In genomic region chr2:71025576-71026315, GRCm38 (mm10) we compare ENCODE assay signal across 17 mouse cellular contexts. TPM values are rescaled to one million over a fixed set of nuclear protein-coding genes. Genes with fewer than 3 reads are reported as not detected.
DNase-seq lines count a peak whose midpoint lies in the region; ATAC-seq and TF ChIP-seq lines count a peak whose summit lies in the region.
"Had no signal": no experiment of that assay in that cellular context is flagged by ENCODE, and none has a peak within 500 bp of the region (broad histone marks: within the 10 kb centered on the region; RNA-seq: fewer than 3 reads in every experiment).

No protein-coding gene starts in this region.

- no peak overlapping the region for H3K4me2 ChIP-seq in heart, embryonic 11.5 days
- H3K4me2 ChIP-seq in embryonic facial prominence, embryonic 15.5 days (replicated peaks), result 0 out of 2 replicates have a peak overlapping the region, but pooled peaks have one; percentile 19
- no peak overlapping the region for H3K4me2 ChIP-seq in hindbrain, postnatal 0 days (ENCODE audit: low read depth, low read length)
- H3K4me2 ChIP-seq: hindbrain, embryonic 14.5 days; liver, embryonic 13.5 days; stomach, embryonic 15.5 days had no signal

- WGBS in heart, embryonic 11.5 days (ENCODE audit: insufficient replicate concordance), result 27% methylated on average over 12 of the region's 12 CpGs
- 29% methylated on average over 12 of the region's 12 CpGs for WGBS in embryonic facial prominence, embryonic 15.5 days
- 60% methylated on average over 12 of the region's 12 CpGs for WGBS in hindbrain, postnatal 0 days

- intact Hi-C loops in heart, postnatal 36 days (cut with DNase I), result no loop called here

- H3K4me3 ChIP-seq in heart, embryonic 11.5 days (ENCODE audit: low read depth, low read length), result no peak overlapping the region
- H3K4me3 ChIP-seq in embryonic facial prominence, embryonic 15.5 days (replicated peaks), result no peak overlapping the region
- H3K4me3 ChIP-seq in hindbrain, postnatal 0 days (ENCODE audit: low read length), result no peak overlapping the region
- H3K4me3 ChIP-seq: forebrain, embryonic 10.5 days; gastrocnemius, adult 2 months; liver, embryonic 13.5 days; stomach, embryonic 15.5 days had no signal

- peak overlapping the region; percentile 0; the same call in 1 of the 2 replicates for H3K27ac ChIP-seq in heart, embryonic 11.5 days (ENCODE audit: low read depth, low read length)
- peak overlapping the region; percentile 56 for H3K27ac ChIP-seq in embryonic facial prominence, embryonic 15.5 days (replicated peaks)
- H3K27ac ChIP-seq in hindbrain, postnatal 0 days, result no peak overlapping the region
- H3K27ac ChIP-seq: forebrain, embryonic 10.5 days; gastrocnemius, adult 2 months; hindbrain, embryonic 14.5 days; liver, embryonic 13.5 days; stomach, embryonic 15.5 days had no signal

- DNase-seq in heart, postnatal 36 days, result no peak
- DNase-seq in 416B (ENCODE audit: low read depth), result peak; percentile 41
- DNase-seq in kidney, postnatal 36 days, result peak; percentile 45 to 77
- DNase-seq in hindbrain, postnatal 0 days (ENCODE audit: low spot score), result no peak
- DNase-seq in T-cell, adult 2 months (ENCODE audit: low spot score), result no peak
- no peak for DNase-seq in thymus, postnatal 10 days (ENCODE audit: low spot score in 2 of 2)
- DNase-seq: cerebellum, adult 11-12 months; gastrocnemius, adult 2 months; liver, embryonic 13.5 days; lung, postnatal 10 days; midbrain, embryonic 14.5 days had no signal

- H3K36me3 ChIP-seq in heart, embryonic 11.5 days (ENCODE audit: control insufficient read depth, insufficient read depth, low read length), result no peaks in the 10 kb centered on the region
- no peaks in the 10 kb centered on the region for H3K36me3 ChIP-seq in embryonic facial prominence, embryonic 15.5 days
- no peaks in the 10 kb centered on the region for H3K36me3 ChIP-seq in hindbrain, postnatal 0 days (ENCODE audit: insufficient read depth, low read length)
- H3K36me3 ChIP-seq: forebrain, embryonic 10.5 days; liver, embryonic 13.5 days; stomach, embryonic 15.5 days had no signal

- peaks cover 6% of the 10 kb centered on the region; the same call in 1 of the 2 replicates for H3K4me1 ChIP-seq in heart, embryonic 11.5 days (ENCODE audit: control insufficient read depth, insufficient read depth, low read length)
- peaks cover 12% of the 10 kb centered on the region; the same call in 1 of the 2 replicates for H3K4me1 ChIP-seq in embryonic facial prominence, embryonic 15.5 days
- H3K4me1 ChIP-seq in hindbrain, postnatal 0 days (ENCODE audit: insufficient read depth, low read length), result no peaks in the 10 kb centered on the region
- H3K4me1 ChIP-seq: stomach, embryonic 15.5 days had no signal

- no peaks in the 10 kb centered on the region for H3K9me3 ChIP-seq in heart, embryonic 11.5 days (replicated peaks; ENCODE audit: control insufficient read depth, low read length)
- H3K9me3 ChIP-seq in embryonic facial prominence, embryonic 15.5 days (replicated peaks), result no peaks in the 10 kb centered on the region
- no peaks in the 10 kb centered on the region for H3K9me3 ChIP-seq in hindbrain, postnatal 0 days (ENCODE audit: low read length)
- H3K9me3 ChIP-seq: forebrain, embryonic 10.5 days; G1E; liver, embryonic 13.5 days; stomach, embryonic 15.5 days had no signal

- TF ChIP-seq CTCF in hindbrain, postnatal 0 days (IDR thresholded peaks at IDR 0.05; ENCODE audit: low read depth), result no peak

- H3K9ac ChIP-seq in heart, embryonic 11.5 days (ENCODE audit: low read depth, low read length), result no peak overlapping the region
- H3K9ac ChIP-seq in embryonic facial prominence, embryonic 15.5 days, result no peak overlapping the region
- no peak overlapping the region for H3K9ac ChIP-seq in hindbrain, postnatal 0 days (replicated peaks; ENCODE audit: low read length)
- H3K9ac ChIP-seq: hindbrain, embryonic 14.5 days; liver, embryonic 13.5 days; stomach, embryonic 15.5 days had no signal

- no peak for ATAC-seq in heart, embryonic 11.5 days (replicated peaks; ENCODE audit: insufficient number of reproducible peaks, low FRiP score, low TSS enrichment)
- no peak for ATAC-seq in embryonic facial prominence, embryonic 15.5 days (ENCODE audit: insufficient number of reproducible peaks, low FRiP score, low TSS enrichment, low read depth)
- no peak for ATAC-seq in hindbrain, postnatal 0 days

- H3K27me3 ChIP-seq in heart, embryonic 11.5 days (ENCODE audit: control insufficient read depth, insufficient read depth, low read length), result no peaks in the 10 kb centered on the region
- no peaks in the 10 kb centered on the region for H3K27me3 ChIP-seq in embryonic facial prominence, embryonic 15.5 days
- no peaks in the 10 kb centered on the region for H3K27me3 ChIP-seq in hindbrain, postnatal 0 days (ENCODE audit: insufficient read depth, low read length)
- H3K27me3 ChIP-seq: liver, embryonic 13.5 days; stomach, embryonic 15.5 days had no signal

RNA-seq across cellular contexts. Expression of gene Dcaf17, which starts 29.4 kb away (rescaled TPM):
- polyA plus RNA-seq in heart, embryonic 11.5 days (2014; fragmentation: Nextera tagmentation; extraction: Ambion mirVana), result 16.8 and 18.1 TPM in 2 replicates
- total RNA-seq in heart, postnatal 36 days (2021), result 1 to 10 TPM; 5.0 to 5.2 TPM
- 28.3 and 34.0 TPM in 2 replicates for polyA plus RNA-seq in embryonic facial prominence, embryonic 15.5 days (2015; fragmentation: Nextera tagmentation; extraction: Ambion mirVana)
- 8.5 and 12.3 TPM in 2 replicates for total RNA-seq in hindbrain, postnatal 0 days (2014; rRNA removed)
- 20.5 and 21.7 TPM in 2 replicates for polyA plus RNA-seq in hindbrain, postnatal 0 days (2015; fragmentation: Nextera tagmentation; extraction: Ambion mirVana)

RNA-seq across cellular contexts. Expression of gene Mettl8, which starts 29.6 kb away (rescaled TPM):
- polyA plus RNA-seq in heart, embryonic 11.5 days (2014; fragmentation: Nextera tagmentation; extraction: Ambion mirVana), result 13.6 and 15.5 TPM in 2 replicates
- total RNA-seq in heart, postnatal 36 days (2021), result 1 to 10 TPM; 4.3 to 5.0 TPM
- 12.9 and 15.8 TPM in 2 replicates for polyA plus RNA-seq in embryonic facial prominence, embryonic 15.5 days (2015; fragmentation: Nextera tagmentation; extraction: Ambion mirVana)
- total RNA-seq in hindbrain, postnatal 0 days (2014; rRNA removed), result 6.7 and 8.1 TPM in 2 replicates
- polyA plus RNA-seq in hindbrain, postnatal 0 days (2015; fragmentation: Nextera tagmentation; extraction: Ambion mirVana), result 7.9 and 8.5 TPM in 2 replicates

Comparison
In these comparisons a context has a peak if more than half of its experiments do, and no peak if none do; other contexts are left out.
1. DNase-seq: peak in 416B (single experiment) and kidney, postnatal 36 days (2 of 2); none in heart, postnatal 36 days (0 of 2), hindbrain, postnatal 0 days (single experiment), T-cell, adult 2 months (single experiment) and thymus, postnatal 10 days (0 of 2).